Mouse (Mus musculus) stomach, postnatal 0 days (tissue): Measurements from ENCODE around the gene Vmn2r30.
"Not testable (repeated sequence)": the region's sequence is repeated elsewhere in the genome, so short reads cannot be mapped to it uniquely, and the experiment has no call there.

Experiments used
- CTCF ChIP-seq: IDR thresholded peaks from 2 replicates; pipeline ENCODE4 v1.5.1; 2016; ENCODE audit warnings: antibody characterized with exemption, low read depth, mild to moderate bottlenecking, moderate library complexity
- EP300 ChIP-seq: optimal IDR thresholded peaks from 2 replicates; pipeline ENCODE3; 2016; ENCODE audit warnings: antibody characterized with exemption

- not testable (repeated sequence) for TF ChIP-seq CTCF, EP300
Observed at GRCm38 (mm10) chr7:7277556-7277955, 59.9 kb downstream of the Vmn2r30 start.
